Mouse (Mus musculus): ENCODE measurements around the gene Qrfpr.

Qrfpr gene

GRCm38 (mm10) chr3:36150537-36150933 lies 71.6 kb downstream of the Qrfpr start:
- no peak for DNase-seq

GRCm38 (mm10) chr3:36138996-36139395 lies 83.1 kb downstream of the Qrfpr start:
- DNase-seq = no peak

- no peak for DNase-seq
These were observed 83.9 kb downstream of the Qrfpr start for GRCm38 (mm10) chr3:36138171-36138660.

GRCm38 (mm10) chr3:36137560-36137959 lies 84.6 kb downstream of the Qrfpr start:
- no peak for DNase-seq

- no peak for DNase-seq
These were observed 86.0 kb downstream of the Qrfpr start for GRCm38 (mm10) chr3:36136152-36136551.

Data from lung, adult 18-20 months (tissue).